Mouse (Mus musculus) kidney, adult 2 months (tissue): ENCODE measurements at regions not wholly inside any gene's neighbourhood (a gene's known extent, or its start where the extent isn't known, plus 50 kb on each side); places are given as distances from the start of the nearest gene placed in this dataset.
A peak's percentile ranks its signal among the peaks of the same experiment; 100 is the strongest.

Source experiments
- DNase-seq: peaks from one replicate; pipeline ENCODE4 v3.0.0; 2021
- H3K27ac ChIP-seq: fragments of 200-500 bp; 2 replicates; pipeline ENCODE4 v1.5.1; 2012; ENCODE audit warnings: low read depth, low read length, control low read depth, inconsistent platforms; ENCODE audit not compliant: insufficient read depth
- H3K27me3 ChIP-seq: fragments of 200-500 bp; replicated peaks from 2 replicates; pipeline ENCODE4 v1.6.1; 2012; ENCODE audit warnings: mild to moderate bottlenecking, moderate library complexity, low read length, inconsistent platforms; ENCODE audit not compliant: control insufficient read depth, insufficient read depth
- H3K36me3 ChIP-seq: fragments of 200-500 bp; 2 replicates; pipeline ENCODE4 v1.6.1; 2012; ENCODE audit warnings: mild to moderate bottlenecking, moderate library complexity, low read length, inconsistent platforms; ENCODE audit not compliant: control insufficient read depth, insufficient read depth
- H3K4me1 ChIP-seq: fragments of 200-500 bp; 2 replicates; pipeline ENCODE4 v1.6.1; 2011; ENCODE audit warnings: low read length; ENCODE audit not compliant: control insufficient read depth, insufficient read depth
- H3K4me3 ChIP-seq: fragments of 200-500 bp; 2 replicates; pipeline ENCODE4 v1.5.1; 2011; ENCODE audit warnings: mild to moderate bottlenecking, low read depth, low read length, control low read depth; ENCODE audit not compliant: insufficient read depth
- CTCF ChIP-seq: fragments of 200-500 bp; conservative IDR thresholded peaks from 2 replicates; pipeline ENCODE4 v1.5.1; 2011; ENCODE audit warnings: low read depth, mild to moderate bottlenecking, control low read depth, low read length, moderate library complexity, mixed read lengths; ENCODE audit not compliant: insufficient read depth, insufficient read length
- POLR2A ChIP-seq: fragments of 200-500 bp; IDR thresholded peaks from one replicate; pipeline ENCODE4 v1.6.1; 2011; ENCODE audit warnings: low read depth, low read length, control low read depth
- WGBS: fragments of 180-500 bp; shearing (Covaris S2); methylation state at CpG from one replicate; pipeline ENCODE4 v1.1.7; 2018; 5-methylcytosine and 5-hydroxymethylcytosine counted together

DNA sequence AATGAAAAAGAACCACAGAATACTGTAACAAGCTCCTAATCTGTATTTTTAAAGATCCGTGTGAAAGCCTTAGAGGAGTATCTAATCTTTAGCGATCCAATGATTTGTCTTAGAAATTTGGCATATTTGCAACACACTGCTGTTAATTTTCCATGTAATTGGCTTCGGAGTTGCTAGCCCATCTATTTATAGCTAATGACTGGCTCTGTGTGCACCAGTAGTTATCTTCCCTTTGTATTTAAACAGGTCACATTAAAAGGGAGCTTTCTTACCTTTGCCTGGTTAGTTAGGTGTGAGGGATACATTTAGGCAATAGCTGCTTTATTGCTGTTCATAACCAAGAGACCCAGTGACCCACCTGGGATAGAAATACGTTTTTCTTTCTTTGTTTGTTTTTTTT lies 256.3 kb upstream of the Mme start:
- Histone ChIP-seq H3K27me3 (no peaks in the 10 kb centered on the region), H3K27ac (no peak overlapping the region), H3K4me3 (no peak overlapping the region), H3K36me3 (no peaks in the 10 kb centered on the region), H3K4me1 (no peaks in the 10 kb centered on the region)
- TF ChIP-seq POLR2A (no peak), CTCF (no peak)
- DNase-seq: no peak
- 48% methylated on average over 4 of the region's 4 CpGs for WGBS

DNA sequence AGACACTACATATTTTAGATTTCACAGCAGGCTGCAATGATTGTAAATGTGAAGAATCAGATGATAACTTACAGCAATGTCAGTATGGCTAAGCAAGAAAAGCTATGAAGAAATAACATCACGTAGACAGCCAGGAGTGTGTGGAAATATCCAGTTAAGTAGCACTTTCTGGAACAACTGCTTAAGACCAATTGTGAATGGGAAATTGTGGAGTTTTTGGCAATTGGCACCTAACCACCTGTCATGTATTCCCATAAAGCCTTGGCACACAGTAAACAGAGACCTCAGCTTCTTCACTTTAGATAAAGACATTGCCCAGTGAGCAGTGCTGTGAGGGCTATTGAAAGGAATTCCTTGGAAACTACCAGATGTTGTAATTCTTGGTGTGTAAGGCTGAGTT lies 264.4 kb upstream of the Mme start:
- TF ChIP-seq POLR2A (no peak), CTCF (no peak)
- H3K36me3 ChIP-seq: no peaks in the 10 kb centered on the region
- 82% methylated on average over 1 of the region's 1 CpGs for WGBS
- no peak overlapping the region for H3K4me3 ChIP-seq
- H3K27ac ChIP-seq: no peak overlapping the region
- no peaks in the 10 kb centered on the region for H3K27me3 ChIP-seq
- no peak for DNase-seq
- H3K4me1 ChIP-seq: no peaks in the 10 kb centered on the region

DNA sequence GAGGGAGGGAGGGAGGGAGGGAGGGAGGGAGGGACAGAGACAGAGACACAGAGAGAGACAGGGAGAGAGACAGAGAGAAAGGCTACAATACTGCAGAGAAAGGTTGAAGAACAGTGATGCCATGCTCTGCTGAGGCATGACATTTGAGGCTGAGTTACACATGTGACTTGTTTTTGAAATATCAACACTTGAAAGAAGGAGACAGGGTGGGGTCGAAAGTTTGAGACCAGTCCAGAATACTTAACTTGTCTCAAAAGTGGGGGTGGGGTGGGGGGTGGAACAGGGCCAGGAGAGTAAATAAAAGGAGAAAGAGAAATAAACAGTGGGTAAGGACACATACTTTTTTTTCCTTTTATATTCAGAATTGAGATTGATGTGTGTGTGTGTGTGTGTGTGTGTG lies 278.1 kb upstream of the Mme start:
- no peak for DNase-seq
- no peaks in the 10 kb centered on the region for H3K36me3 ChIP-seq
- no peak overlapping the region for H3K4me3 ChIP-seq
- 31% methylated on average over 1 of the region's 1 CpGs for WGBS
- no peak overlapping the region for H3K27ac ChIP-seq
- H3K4me1 ChIP-seq: no peaks in the 10 kb centered on the region
- TF ChIP-seq POLR2A (no peak), CTCF (no peak)
- no peaks in the 10 kb centered on the region for H3K27me3 ChIP-seq

DNA sequence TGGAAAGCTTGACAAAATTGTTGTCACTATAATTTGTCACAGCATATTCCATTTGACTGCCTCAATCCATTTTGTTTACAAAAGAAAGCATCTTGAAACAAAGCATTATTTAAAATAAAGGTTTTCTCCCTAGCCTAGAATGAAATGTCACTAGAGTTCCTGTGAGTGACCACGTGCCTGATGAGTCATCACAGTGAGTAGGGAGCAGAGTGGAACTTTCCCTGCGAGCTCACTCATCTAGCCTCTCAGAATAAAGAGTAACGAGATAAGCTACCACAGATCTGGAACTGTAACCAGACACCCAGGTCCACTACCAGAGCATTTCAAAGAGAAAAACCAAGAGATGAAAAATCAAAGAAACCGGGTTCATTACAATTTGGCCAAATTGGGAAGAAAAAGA lies 278.7 kb upstream of the Mme start:
- WGBS: 30% methylated on average over 4 of the region's 4 CpGs
- H3K27ac ChIP-seq: no peak overlapping the region
- no peak overlapping the region for H3K4me3 ChIP-seq
- no peaks in the 10 kb centered on the region for H3K4me1 ChIP-seq
- DNase-seq: no peak
- H3K27me3 ChIP-seq: no peaks in the 10 kb centered on the region
- no peaks in the 10 kb centered on the region for H3K36me3 ChIP-seq
- TF ChIP-seq CTCF: no peak
- TF ChIP-seq POLR2A: no peak

DNA sequence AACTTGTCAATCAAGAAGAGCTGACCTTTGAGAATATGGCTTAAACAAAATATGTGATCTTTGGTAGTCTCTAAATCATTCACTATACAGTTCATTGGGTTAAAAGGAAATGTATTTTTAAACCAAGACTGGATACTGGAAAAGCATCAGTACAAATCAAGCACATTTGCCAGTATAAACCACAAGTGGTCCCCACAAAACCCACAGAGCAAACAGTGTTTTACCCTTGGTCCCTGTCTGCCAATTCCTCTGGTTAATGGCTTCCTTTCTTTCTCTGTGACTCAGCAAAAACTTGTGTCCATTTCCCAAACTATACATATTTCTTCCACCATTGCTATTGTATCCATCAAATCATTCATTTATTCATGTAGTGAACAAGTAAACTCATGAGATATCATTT lies 296.0 kb upstream of the Mme start:
- no peaks in the 10 kb centered on the region for H3K36me3 ChIP-seq
- H3K4me1 ChIP-seq: no peaks in the 10 kb centered on the region
- no peak for DNase-seq
- H3K27me3 ChIP-seq: no peaks in the 10 kb centered on the region
- H3K27ac ChIP-seq: no peak overlapping the region
- TF ChIP-seq POLR2A: no peak
- no peak for TF ChIP-seq CTCF
- H3K4me3 ChIP-seq: no peak overlapping the region

DNA sequence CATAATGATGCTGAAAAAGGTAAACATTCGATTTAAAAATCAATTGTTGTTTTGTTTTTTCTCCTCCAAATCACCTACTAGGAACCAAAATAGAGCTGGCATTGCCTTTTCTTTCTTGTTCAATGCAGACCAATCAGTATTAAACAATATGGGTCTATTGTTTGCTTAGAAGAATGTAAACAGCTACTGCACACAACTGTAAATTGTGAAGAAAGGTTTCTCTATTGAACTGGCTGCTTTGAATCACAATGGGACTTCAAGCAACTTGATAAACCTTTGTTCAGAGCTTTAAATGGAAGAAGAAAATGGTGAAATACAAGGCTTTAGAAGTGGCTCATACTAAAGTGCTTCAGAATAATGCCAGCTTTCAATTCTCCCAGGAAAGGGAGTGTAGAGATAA lies 302.7 kb upstream of the Mme start:
- no peaks in the 10 kb centered on the region for H3K27me3 ChIP-seq
- no peaks in the 10 kb centered on the region for H3K4me1 ChIP-seq
- H3K27ac ChIP-seq: no peak overlapping the region
- no peaks in the 10 kb centered on the region for H3K36me3 ChIP-seq
- no peak for TF ChIP-seq CTCF
- no peak for TF ChIP-seq POLR2A
- DNase-seq: no peak
- no peak overlapping the region for H3K4me3 ChIP-seq
- WGBS: 85% methylated on average over 1 of the region's 1 CpGs

DNA sequence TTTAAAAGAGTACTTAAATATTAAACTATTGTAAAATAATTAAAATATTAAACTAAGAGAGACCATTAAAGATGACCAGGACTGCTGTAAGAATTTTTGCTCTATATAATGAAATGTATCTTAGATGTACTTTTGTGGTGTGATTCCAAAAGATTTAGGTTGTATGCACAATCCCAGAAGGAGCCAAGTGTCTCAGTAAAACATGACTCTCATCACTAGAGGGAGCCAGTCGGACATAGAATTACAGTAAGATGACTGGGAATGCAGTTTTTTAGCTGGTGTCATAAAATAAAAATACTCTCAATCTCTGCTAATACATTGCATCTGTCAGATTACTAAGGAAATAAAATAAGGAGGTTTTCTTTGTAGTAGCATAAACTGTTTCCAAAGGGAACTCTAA lies 316.9 kb upstream of the Mme start:
- WGBS: 10% methylated on average over 1 of the region's 1 CpGs

DNA sequence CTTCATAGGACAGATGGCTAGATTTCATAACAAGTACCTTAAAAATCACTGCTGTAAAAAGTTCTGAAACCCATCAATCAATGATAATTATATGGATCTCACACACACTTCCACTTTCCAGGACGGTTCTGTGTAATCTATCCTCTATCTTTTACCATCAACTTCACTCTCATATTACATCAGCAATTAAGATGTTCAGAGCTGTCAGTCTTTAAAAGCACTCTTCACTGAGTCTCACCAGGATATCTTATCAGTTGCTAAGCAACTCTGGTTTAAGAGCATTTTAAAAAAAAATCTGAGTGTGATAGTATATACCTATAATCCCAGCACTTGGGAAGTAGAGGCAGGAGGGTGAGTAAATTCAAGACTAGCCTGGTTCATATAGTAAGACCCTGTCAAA lies 312.0 kb upstream of the Gpr149 start:
- no peak for DNase-seq
- Histone ChIP-seq H3K36me3 (no peaks in the 10 kb centered on the region), H3K27me3 (no peaks in the 10 kb centered on the region), H3K27ac (no peak overlapping the region), H3K4me3 (no peak overlapping the region), H3K4me1 (no peaks in the 10 kb centered on the region)
- WGBS: 28% methylated on average over 1 of the region's 1 CpGs
- TF ChIP-seq POLR2A (no peak), CTCF (no peak)

More for the DNA sequence above, 316.9 kb upstream of the Mme start:
- Histone ChIP-seq H3K27ac (no peak overlapping the region), H3K4me1 (no peaks in the 10 kb centered on the region), H3K36me3 (no peaks in the 10 kb centered on the region), H3K27me3 (no peaks in the 10 kb centered on the region), H3K4me3 (no peak overlapping the region)
- peak; percentile 40 for DNase-seq
- TF ChIP-seq CTCF (no peak), POLR2A (no peak)
